Mouse (Mus musculus) midbrain, embryonic 11.5 days (tissue): ENCODE data around the gene Susd6. TPM values are rescaled to one million over a fixed set of nuclear protein-coding genes. Genes with fewer than 3 reads are reported as not detected.
A peak's percentile ranks its signal among the peaks of the same experiment; 100 is the strongest.

Source experiments
- ATAC-seq: fragments of 200-750 bp; cut with Nextera tagmentation; 2 replicates; pipeline ENCODE4 v1.8.0; 2017; ENCODE audit warnings: moderate TSS enrichment, moderate library complexity; ENCODE audit not compliant: low FRiP score
- DNase-seq: peaks from one replicate; pipeline ENCODE4 v3.0.0; 2015; ENCODE audit warnings: low spot score; ENCODE audit errors: missing footprints
- H3K27ac ChIP-seq: fragments of 300-500 bp; sonication (generic); 2 replicates; pipeline ENCODE4 v1.5.1; 2014; ENCODE audit warnings: low read depth, low read length
- H3K27me3 ChIP-seq: fragments of 300-500 bp; sonication (generic); 2 replicates; pipeline ENCODE4 v1.6.1; 2014; ENCODE audit warnings: mild to moderate bottlenecking, low read length, moderate library complexity, mixed read lengths; ENCODE audit not compliant: control insufficient read depth, insufficient read depth
- H3K36me3 ChIP-seq: fragments of 300-500 bp; sonication (generic); 2 replicates; pipeline ENCODE4 v1.6.1; 2014; ENCODE audit warnings: mild to moderate bottlenecking, low read length, moderate library complexity, mixed read lengths; ENCODE audit not compliant: control insufficient read depth, insufficient read depth
- H3K4me1 ChIP-seq: fragments of 300-500 bp; sonication (generic); 2 replicates; pipeline ENCODE4 v1.6.1; 2014; ENCODE audit warnings: low read length; ENCODE audit not compliant: control insufficient read depth, insufficient read depth
- H3K4me2 ChIP-seq: fragments of 300-500 bp; sonication (generic); 2 replicates; pipeline ENCODE4 v1.6.1; 2014; ENCODE audit warnings: mild to moderate bottlenecking, moderate library complexity
- H3K4me3 ChIP-seq: fragments of 300-500 bp; sonication (generic); 2 replicates; pipeline ENCODE4 v1.5.1; 2014; ENCODE audit warnings: low read depth, low read length
- H3K9ac ChIP-seq: fragments of 300-500 bp; sonication (generic); 2 replicates; pipeline ENCODE4 v1.6.1; 2014; ENCODE audit warnings: low read length
- H3K9me3 ChIP-seq: fragments of 300-500 bp; sonication (generic); 2 replicates; pipeline ENCODE4 v1.6.1; 2016; ENCODE audit warnings: low read length; ENCODE audit not compliant: control insufficient read depth
- WGBS: fragments of 180-500 bp; shearing (Covaris S2); extraction: QIAGEN DNeasy Blood & Tissue Kit; methylation state at CpG from one replicate; pipeline ENCODE4 v1.1.7; 2014; 5-methylcytosine and 5-hydroxymethylcytosine counted together
- polyA plus RNA-seq: library from polyadenylated mRNA; unstranded; fragments of >200 nt; fragmentation: Nextera tagmentation; extraction: Ambion mirVana; gene quantifications from 2 replicates; pipeline ENCODE4 v1.2.1, GENCODE M21; 2014

Gene Susd6
- polyA plus RNA-seq, 1 experiment from 2014 or later = 18.4 TPM

GRCm38 (mm10) chr12:80790700-80791570, 625 bp downstream of the Susd6 start:
- H3K9me3 ChIP-seq = no peaks in the 10 kb centered on the region
- ATAC-seq (no peak; the same call in 1 of the 2 replicates), DNase-seq (peak; percentile 93)
- H3K4me1 ChIP-seq = peaks cover 10% of the 10 kb centered on the region
- under 1% methylated on average over 76 of the region's 80 CpGs for WGBS
- peak overlapping the region; percentile 88 for H3K9ac ChIP-seq
- peak overlapping the region; percentile 85 for H3K4me2 ChIP-seq
- peak overlapping the region; percentile 92 for H3K4me3 ChIP-seq
- peak overlapping the region; percentile 95 for H3K27ac ChIP-seq
- no peaks in the 10 kb centered on the region for H3K27me3 ChIP-seq
- no peaks in the 10 kb centered on the region for H3K36me3 ChIP-seq

- DNase-seq = no peak
These were observed 1.5 kb downstream of the Susd6 start for GRCm38 (mm10) chr12:80791571-80792444.

DNA sequence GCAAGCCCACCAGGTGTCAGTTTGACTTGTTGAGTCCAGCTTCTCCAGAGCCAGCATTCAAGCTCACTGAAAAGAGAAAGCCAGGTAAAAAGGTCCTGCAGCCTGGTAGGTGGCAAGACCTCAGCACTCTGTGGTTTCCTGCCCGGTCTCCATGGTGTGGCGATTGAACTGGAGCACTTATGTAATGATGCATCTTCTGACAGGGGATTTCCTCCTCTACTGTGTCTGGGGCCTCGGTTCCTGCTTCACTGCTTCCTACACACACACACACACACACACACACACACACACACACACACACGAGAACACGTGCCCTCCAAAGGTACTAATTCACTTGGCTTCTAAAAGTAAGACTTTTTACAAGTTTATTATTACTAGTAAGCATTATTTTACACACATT, 2.6 kb downstream of the Susd6 start:
- Histone ChIP-seq H3K4me3 (no peak overlapping the region), H3K9me3 (no peaks in the 10 kb centered on the region), H3K36me3 (no peaks in the 10 kb centered on the region), H3K9ac (no peak overlapping the region), H3K27ac (no peak overlapping the region), H3K27me3 (no peaks in the 10 kb centered on the region), H3K4me2 (no peak overlapping the region), H3K4me1 (peaks cover 10% of the 10 kb centered on the region)
- no peak for DNase-seq
- no peak for ATAC-seq
- WGBS = 90% methylated on average over 5 of the region's 5 CpGs

More at GRCm38 (mm10) chr12:80791571-80792444, 1.5 kb downstream of the Susd6 start:
- Histone ChIP-seq H3K9me3 (no peaks in the 10 kb centered on the region), H3K4me3 (peak overlapping the region; percentile 92), H3K27me3 (no peaks in the 10 kb centered on the region), H3K9ac (peak overlapping the region; percentile 88), H3K4me1 (peaks cover 10% of the 10 kb centered on the region), H3K36me3 (no peaks in the 10 kb centered on the region), H3K4me2 (peak overlapping the region; percentile 85), H3K27ac (no peak overlapping the region; the same call in 1 of the 2 replicates)
- ATAC-seq = no peak
- 51% methylated on average over 6 of the region's 6 CpGs for WGBS

DNA sequence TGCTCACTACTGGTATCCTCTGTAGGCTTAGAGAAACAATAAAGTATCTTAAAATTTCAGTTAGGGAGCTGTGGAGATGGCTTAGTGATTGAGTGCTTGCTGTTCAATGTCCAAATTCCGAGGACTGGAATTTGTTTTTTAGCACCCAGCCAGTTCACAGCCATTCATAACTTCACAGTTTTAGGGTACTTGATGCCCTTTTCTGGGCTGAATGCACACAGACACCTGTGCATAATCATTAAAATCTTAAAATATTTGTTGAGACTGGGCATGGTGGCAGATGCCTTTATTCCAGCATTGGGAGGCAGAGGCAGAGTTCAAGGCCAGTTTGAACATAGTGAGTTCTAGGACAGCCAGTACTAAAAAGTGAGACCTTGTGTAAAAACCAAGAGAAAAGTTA, 3.2 kb downstream of the Susd6 start:
- Histone ChIP-seq H3K27ac (no peak overlapping the region), H3K9me3 (no peaks in the 10 kb centered on the region), H3K4me2 (no peak overlapping the region), H3K27me3 (no peaks in the 10 kb centered on the region), H3K36me3 (no peaks in the 10 kb centered on the region), H3K4me1 (peaks cover 10% of the 10 kb centered on the region), H3K9ac (no peak overlapping the region), H3K4me3 (no peak overlapping the region)
- ATAC-seq = no peak
- no peak for DNase-seq
- WGBS = 98% methylated on average over 1 of the region's 1 CpGs

GRCm38 (mm10) chr12:80794522-80794921, 4.2 kb downstream of the Susd6 start:
- WGBS = 99% methylated on average over 4 of the region's 4 CpGs

DNA sequence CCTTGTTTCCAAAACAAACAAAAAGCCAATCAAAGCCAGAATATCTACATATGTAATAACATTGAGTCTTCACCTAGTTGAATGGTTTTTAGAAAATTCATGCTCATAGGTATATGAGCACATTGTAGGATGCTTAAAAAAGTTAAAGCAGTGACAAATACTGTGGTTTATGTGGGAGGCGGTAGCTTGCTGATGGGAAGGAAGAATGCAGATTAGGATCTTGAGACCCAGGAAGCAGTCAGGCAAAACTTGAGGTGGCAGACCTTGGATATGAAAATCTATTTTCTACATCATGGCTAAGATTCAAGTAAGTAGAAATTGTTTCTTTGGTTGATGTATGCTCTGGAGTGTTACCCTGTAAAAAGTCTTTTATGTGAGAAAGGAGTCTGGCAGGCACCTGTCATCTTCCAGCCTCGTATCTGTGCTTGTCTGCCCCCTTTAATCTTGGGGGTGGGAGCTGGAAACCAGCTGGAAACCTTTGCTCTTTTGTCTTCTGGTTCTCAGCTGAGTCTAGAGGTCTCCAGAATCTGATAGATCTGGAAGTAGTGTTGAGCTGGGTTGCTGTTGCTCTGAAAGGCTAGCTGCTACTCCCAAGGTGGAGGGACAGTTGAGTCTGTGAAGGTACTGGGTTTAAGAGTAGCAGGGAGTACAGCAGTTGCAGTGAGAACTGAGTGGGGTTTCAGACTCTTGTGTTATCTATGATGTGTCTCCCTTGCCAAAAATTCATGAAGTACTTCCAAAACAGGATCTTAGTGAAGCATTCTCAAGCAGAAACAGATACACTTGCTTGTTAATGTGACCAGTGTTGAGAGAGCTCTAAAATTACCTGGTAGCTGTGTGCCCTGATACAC, 4.8 kb downstream of the Susd6 start:
- WGBS = 66% methylated on average over 2 of the region's 2 CpGs
- Histone ChIP-seq H3K9me3 (no peaks in the 10 kb centered on the region), H3K4me1 (peaks cover 5% of the 10 kb centered on the region), H3K27me3 (no peaks in the 10 kb centered on the region), H3K9ac (no peak overlapping the region), H3K4me2 (no peak overlapping the region), H3K27ac (no peak overlapping the region), H3K4me3 (no peak overlapping the region), H3K36me3 (no peaks in the 10 kb centered on the region)
- DNase-seq (no peak), ATAC-seq (no peak)

More at GRCm38 (mm10) chr12:80794522-80794921, 4.2 kb downstream of the Susd6 start:
- no peak for ATAC-seq
- Histone ChIP-seq H3K9ac (no peak overlapping the region), H3K4me1 (peaks cover 10% of the 10 kb centered on the region), H3K4me2 (no peak overlapping the region), H3K4me3 (no peak overlapping the region), H3K27ac (no peak overlapping the region), H3K9me3 (no peaks in the 10 kb centered on the region), H3K36me3 (no peaks in the 10 kb centered on the region), H3K27me3 (no peaks in the 10 kb centered on the region)
- no peak for DNase-seq

GRCm38 (mm10) chr12:80798271-80798670, 8.0 kb downstream of the Susd6 start:
- Histone ChIP-seq H3K4me3 (no peak overlapping the region), H3K4me2 (no peak overlapping the region), H3K27me3 (no peaks in the 10 kb centered on the region), H3K36me3 (no peaks in the 10 kb centered on the region), H3K4me1 (no peaks in the 10 kb centered on the region; the same call in 1 of the 2 replicates), H3K27ac (no peak overlapping the region; the same call in 1 of the 2 replicates), H3K9ac (no peak overlapping the region), H3K9me3 (no peaks in the 10 kb centered on the region)
- no peak for ATAC-seq
- DNase-seq = no peak

DNA sequence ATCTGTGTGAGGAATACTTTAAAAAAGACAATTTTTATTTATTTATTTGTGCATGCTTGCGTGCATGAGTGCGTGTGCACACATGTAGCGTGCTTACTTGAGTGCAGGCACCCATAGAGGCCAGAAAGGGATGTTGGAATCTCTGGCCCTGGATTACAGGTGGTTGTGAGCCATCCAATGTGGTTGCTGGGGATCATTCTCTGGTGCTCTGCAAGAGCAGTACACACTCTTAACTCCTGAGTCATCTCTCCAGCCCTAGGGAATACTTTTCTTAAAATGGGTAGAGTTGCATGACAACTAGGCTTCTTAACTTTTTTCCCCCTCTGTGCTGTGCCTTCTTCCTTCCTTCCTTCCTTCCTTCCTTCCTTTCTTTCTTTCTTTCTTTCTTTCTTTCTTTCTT, 9.8 kb downstream of the Susd6 start:
- Histone ChIP-seq H3K4me1 (no peaks in the 10 kb centered on the region; the same call in 1 of the 2 replicates), H3K4me2 (no peak overlapping the region), H3K36me3 (no peaks in the 10 kb centered on the region), H3K27ac (no peak overlapping the region), H3K9ac (no peak overlapping the region), H3K27me3 (no peaks in the 10 kb centered on the region), H3K4me3 (no peak overlapping the region), H3K9me3 (no peaks in the 10 kb centered on the region)
- DNase-seq = no peak
- 93% methylated on average over 3 of the region's 3 CpGs for WGBS
- ATAC-seq = no peak
